Mouse (Mus musculus) cerebellum, adult 11 months (tissue): ENCODE results near the gene Acox1.
A peak's percentile ranks its signal among the peaks of the same experiment; 100 is the strongest.

Experiments
- DNase-seq: peaks from one replicate; pipeline ENCODE4 v3.0.0; 2022

Gene Acox1

DNA sequence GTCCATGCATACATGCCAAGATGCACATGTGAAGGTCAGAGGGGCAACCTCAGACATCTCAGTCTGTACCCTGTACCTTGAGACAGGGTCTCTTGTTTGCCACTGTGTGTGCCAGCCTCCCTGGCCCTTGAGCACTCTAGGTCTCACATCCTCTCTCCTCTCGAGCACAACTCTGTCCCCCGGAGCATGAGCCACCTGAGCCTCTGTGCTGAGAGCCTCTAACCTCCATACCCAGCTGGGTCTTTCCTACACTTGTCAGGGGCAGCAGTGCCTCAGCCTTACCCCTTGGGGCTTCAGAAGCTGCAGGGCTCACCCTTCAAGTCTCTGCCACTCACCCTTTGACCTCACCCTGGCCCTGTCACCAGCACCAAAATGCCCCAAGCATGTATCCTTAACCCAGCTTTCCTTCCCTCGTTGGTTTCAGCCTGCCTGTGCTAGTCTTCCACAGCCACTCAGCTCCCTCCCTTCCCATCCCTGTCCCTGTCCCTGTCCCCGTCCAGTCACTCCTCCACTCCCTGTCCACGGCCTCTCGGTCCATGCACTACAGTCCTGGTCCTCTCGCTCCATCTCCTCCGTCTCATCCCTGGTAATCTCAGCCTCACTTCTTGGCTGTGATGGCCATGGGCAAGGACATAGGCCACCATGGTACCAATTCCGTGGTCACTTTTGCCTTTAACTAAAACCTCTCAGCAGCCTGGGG, 69.6 kb downstream of the Acox1 start:
- DNase-seq, result no peak

DNA sequence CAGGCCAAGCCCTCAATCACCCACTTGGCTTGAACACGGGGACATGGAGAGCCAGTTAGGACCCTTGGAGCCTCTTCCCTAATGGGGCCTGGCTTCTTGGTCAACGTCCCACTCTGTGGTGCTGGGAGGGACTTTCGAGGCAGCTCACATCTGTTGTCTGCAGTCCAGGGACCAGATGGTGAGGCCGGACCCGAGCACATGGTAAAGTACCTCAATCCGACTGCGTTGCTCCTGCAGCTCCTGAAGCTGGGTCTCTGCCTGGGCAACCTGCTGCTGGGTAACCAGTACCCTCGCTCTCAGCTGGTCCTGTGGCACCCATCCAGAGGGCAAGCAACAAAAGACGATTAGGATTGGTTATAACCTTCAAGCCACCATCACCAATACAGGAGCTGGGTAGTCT, 70.9 kb downstream of the Acox1 start:
- peak; percentile 21 for DNase-seq

DNA sequence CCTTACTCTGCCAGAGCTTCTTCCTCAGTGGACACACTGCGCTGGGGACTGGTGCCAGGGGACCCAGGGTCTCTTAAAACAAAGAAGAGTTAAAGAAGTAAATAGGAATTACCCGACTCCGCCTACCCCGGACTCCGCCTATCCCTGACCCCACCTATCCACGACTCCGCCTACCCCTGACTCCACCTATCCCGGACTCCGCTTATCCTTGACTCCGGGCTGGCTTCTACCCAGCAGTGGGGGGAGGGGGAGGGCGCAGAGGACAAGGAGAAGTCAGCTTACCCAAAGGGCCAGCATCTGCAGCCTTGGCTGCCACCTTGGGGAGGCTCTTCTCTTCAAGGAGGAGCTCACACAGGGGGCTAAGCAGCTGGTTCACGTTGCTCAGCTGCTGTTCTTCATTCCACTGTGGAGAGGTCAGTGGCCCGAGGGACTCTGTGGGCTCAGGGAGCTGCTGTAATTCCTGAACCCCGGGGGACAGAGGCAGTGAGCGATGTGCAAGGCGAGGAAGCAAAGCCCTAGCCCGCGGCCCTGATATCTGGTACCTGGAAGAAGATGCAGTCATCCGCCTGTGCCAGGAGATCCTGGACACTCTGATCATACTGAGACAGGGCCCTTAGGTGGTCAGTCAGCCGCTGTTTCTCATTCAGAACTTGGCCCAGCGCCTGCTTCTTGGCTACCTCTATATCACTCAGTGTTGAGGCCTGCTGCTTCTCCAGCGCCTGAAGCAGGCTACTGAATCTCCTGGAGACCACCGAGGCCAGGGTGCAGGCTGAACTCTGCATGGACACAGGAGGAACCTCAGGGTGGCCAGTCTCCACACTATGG, 71.5 kb downstream of the Acox1 start, which contains the start of gene Trim47:
Gene Trim47 (minus strand): TSS at position 55 of the 825 bp plus-strand sequence.
- peak; percentile 29 for DNase-seq

DNA sequence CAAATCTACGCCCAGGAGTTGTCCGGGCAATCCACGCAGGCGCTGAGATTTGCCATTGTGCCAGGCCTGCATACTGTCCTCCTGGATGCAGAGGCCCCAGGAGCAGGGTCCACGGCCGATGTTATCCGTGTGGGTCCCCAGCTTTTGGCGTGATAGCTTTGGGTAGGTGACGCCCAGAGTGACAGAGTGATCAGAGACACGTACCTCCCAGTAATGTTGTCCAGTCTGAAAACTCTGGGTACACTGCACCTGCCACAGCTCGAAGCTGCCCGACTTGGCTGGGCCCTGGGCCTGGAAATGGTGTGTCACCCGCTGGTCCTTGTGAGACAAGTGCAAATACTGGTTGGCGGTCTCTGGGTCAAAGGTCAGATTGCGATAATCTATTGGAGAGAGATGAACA, 72.6 kb downstream of the Acox1 start:
- no peak for DNase-seq
